Mouse (Mus musculus) gastrocnemius, adult 8-10 months (tissue): ENCODE results near the gene Phlpp1. TPM values are rescaled to one million over a fixed set of nuclear protein-coding genes. Genes with fewer than 3 reads are reported as not detected.

Source experiments
- DNase-seq, 2 experiments: peaks; one replicate each; pipeline ENCODE4 v3.0.0; 2022; ENCODE audit warnings: low spot score in 2 of 2
- total RNA-seq, 4 experiments: library from RNA; stranded (reverse); gene quantifications; 2 replicates each; pipeline ENCODE4 v1.2.4; 2022

Phlpp1 gene
- total RNA-seq, 4 experiments from 2014 or later = 7.0 to 8.1 (median 7.5) TPM

- no peak for DNase-seq
Observed at GRCm38 (mm10) chr1:106380465-106380864, 208.9 kb downstream of the Phlpp1 start.

GRCm38 (mm10) chr1:106386542-106386941, 215.0 kb downstream of the Phlpp1 start:
- DNase-seq = no peak

- DNase-seq = no peak
Observed at GRCm38 (mm10) chr1:106387264-106387663, 215.7 kb downstream of the Phlpp1 start.

GRCm38 (mm10) chr1:106389673-106390072, 218.1 kb downstream of the Phlpp1 start:
- DNase-seq = peak; percentile 23 to 37

- DNase-seq = no peak
Observed at GRCm38 (mm10) chr1:106393072-106393471, 221.5 kb downstream of the Phlpp1 start.

GRCm38 (mm10) chr1:106394678-106395077, 223.1 kb downstream of the Phlpp1 start:
- no peak for DNase-seq

- peak; percentile 27 to 39 for DNase-seq
Observed at GRCm38 (mm10) chr1:106395476-106395875, 223.9 kb downstream of the Phlpp1 start.

- DNase-seq = peak in 1 of 2 experiments; percentile 21
Observed at GRCm38 (mm10) chr1:106400900-106401634, 229.5 kb downstream of the Phlpp1 start.

GRCm38 (mm10) chr1:106403011-106403501, 231.5 kb downstream of the Phlpp1 start:
- no peak for DNase-seq

- no peak for DNase-seq
Observed at GRCm38 (mm10) chr1:106406852-106407251, 235.3 kb downstream of the Phlpp1 start.

- DNase-seq = no peak
Observed at GRCm38 (mm10) chr1:106407963-106408440, 236.4 kb downstream of the Phlpp1 start.

GRCm38 (mm10) chr1:106410858-106411257, 239.3 kb downstream of the Phlpp1 start:
- DNase-seq = no peak

GRCm38 (mm10) chr1:106425128-106425936, 253.8 kb downstream of the Phlpp1 start:
- DNase-seq = no peak

GRCm38 (mm10) chr1:106428170-106428569, 256.6 kb downstream of the Phlpp1 start:
- DNase-seq = no peak

GRCm38 (mm10) chr1:106428580-106428979, 257.0 kb downstream of the Phlpp1 start:
- DNase-seq = no peak

- no peak for DNase-seq
Observed at GRCm38 (mm10) chr1:106433580-106433979, 262.0 kb downstream of the Phlpp1 start.

Other genes starting within 250 kb of the Phlpp1 start
- gene Zcchc2, start 181.3 kb upstream of the Phlpp1 start, total RNA-seq = 10 to 100 TPM in 1 of 4 experiments, 1 to 10 TPM in 3; 7.1 to 13.8 (median 8.9) TPM